Mouse (Mus musculus): ENCODE measurements at regions not wholly inside any gene's neighbourhood (a gene's known extent, or its start where the extent isn't known, plus 50 kb on each side); places are given as distances from the start of the nearest gene placed in this dataset.

DNA sequence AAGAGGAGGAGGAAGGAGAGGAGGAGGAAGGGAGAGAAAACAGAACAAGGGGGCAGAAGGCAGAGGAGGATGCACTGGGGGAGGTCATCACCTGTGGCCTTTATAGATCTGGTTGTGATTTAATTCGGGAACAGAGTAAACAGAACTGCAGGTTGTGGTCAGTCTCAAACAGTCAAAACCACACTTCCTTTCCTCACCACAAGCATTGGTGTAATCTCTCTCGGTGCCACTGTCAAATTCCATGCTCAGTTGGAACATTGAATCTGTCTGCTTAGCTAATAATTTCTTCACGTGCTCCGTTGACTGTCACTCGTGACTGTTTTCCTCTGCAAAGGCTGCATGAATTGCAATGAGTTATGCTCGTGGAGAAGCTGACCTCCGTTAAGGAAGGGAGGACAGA, 143.6 kb upstream of the Chrm3 start:
- no peak for TF ChIP-seq POLR2A (IDR thresholded peaks at IDR 0.05; ENCODE audit: low read depth, low read length)
- no peak for TF ChIP-seq CTCF (conservative IDR thresholded peaks at IDR 0.05; ENCODE audit: insufficient read depth, insufficient read length, low read depth, low read length)

All from kidney, adult 2 months (tissue).